Mouse (Mus musculus): ENCODE measurements around the gene Eml1.
A peak's percentile ranks its signal among the peaks of the same experiment; 100 is the strongest.

Eml1 gene

GRCm38 (mm10) chr12:108373611-108374010 lies 2.9 kb downstream of the Eml1 start:
- DNase-seq (ENCODE audit: low spot score): no peak

- DNase-seq (ENCODE audit: low spot score): no peak
Measured at GRCm38 (mm10) chr12:108374689-108375088, 3.9 kb downstream of the Eml1 start.

GRCm38 (mm10) chr12:108378379-108379133 lies 7.8 kb downstream of the Eml1 start:
- no peak for DNase-seq (ENCODE audit: low spot score)

- DNase-seq (ENCODE audit: low spot score): no peak
Measured at GRCm38 (mm10) chr12:108386476-108387232, 15.9 kb downstream of the Eml1 start.

- no peak for DNase-seq (ENCODE audit: low spot score)
Measured at GRCm38 (mm10) chr12:108389718-108390117, 19.0 kb downstream of the Eml1 start.

- DNase-seq (ENCODE audit: low spot score): no peak
Measured at GRCm38 (mm10) chr12:108392254-108393044, 21.7 kb downstream of the Eml1 start.

- no peak for DNase-seq (ENCODE audit: low spot score)
Measured at GRCm38 (mm10) chr12:108393082-108393481, 22.3 kb downstream of the Eml1 start.

GRCm38 (mm10) chr12:108393637-108394036 lies 22.9 kb downstream of the Eml1 start:
- DNase-seq (ENCODE audit: low spot score): peak; percentile 70

- DNase-seq (ENCODE audit: low spot score): no peak
Measured at GRCm38 (mm10) chr12:108394534-108395284, 24.0 kb downstream of the Eml1 start.

- no peak for DNase-seq (ENCODE audit: low spot score)
Measured at GRCm38 (mm10) chr12:108395285-108395660, 24.5 kb downstream of the Eml1 start.

GRCm38 (mm10) chr12:108396081-108396947 lies 25.6 kb downstream of the Eml1 start:
- no peak for DNase-seq (ENCODE audit: low spot score)

- DNase-seq (ENCODE audit: low spot score): no peak
Measured at GRCm38 (mm10) chr12:108398681-108399080, 27.9 kb downstream of the Eml1 start.

GRCm38 (mm10) chr12:108399191-108399590 lies 28.4 kb downstream of the Eml1 start:
- no peak for DNase-seq (ENCODE audit: low spot score)

GRCm38 (mm10) chr12:108400951-108401350 lies 30.2 kb downstream of the Eml1 start:
- no peak for DNase-seq (ENCODE audit: low spot score)

GRCm38 (mm10) chr12:108403957-108404356 lies 33.2 kb downstream of the Eml1 start:
- no peak for DNase-seq (ENCODE audit: low spot score)

- DNase-seq (ENCODE audit: low spot score): no peak
Measured at GRCm38 (mm10) chr12:108409100-108409499, 38.3 kb downstream of the Eml1 start.

- no peak for DNase-seq (ENCODE audit: low spot score)
Measured at GRCm38 (mm10) chr12:108410416-108411208, 39.9 kb downstream of the Eml1 start.

GRCm38 (mm10) chr12:108414932-108415331 lies 44.2 kb downstream of the Eml1 start:
- DNase-seq (ENCODE audit: low spot score): no peak

- DNase-seq (ENCODE audit: low spot score): no peak
Measured at GRCm38 (mm10) chr12:108419570-108419969, 48.8 kb downstream of the Eml1 start.

- no peak for DNase-seq (ENCODE audit: low spot score)
Measured at GRCm38 (mm10) chr12:108421477-108421876, 50.7 kb downstream of the Eml1 start.

All from ovary, postnatal 10 days (tissue).